Mouse (Mus musculus) urinary bladder, postnatal 10 days (tissue): ENCODE results near the gene Gm28374.
"Not testable (repeated sequence)": the region's sequence is repeated elsewhere in the genome, so short reads cannot be mapped to it uniquely, and the experiment has no call there.

Source experiments
- DNase-seq: peaks from one replicate; pipeline ENCODE4 v3.0.0; 2022; ENCODE audit warnings: low spot score

Gm28374 gene

GRCm38 (mm10) chr19:6056696-6057095, 25.4 kb downstream of the Gm28374 start:
- no peak for DNase-seq

GRCm38 (mm10) chr19:6054296-6054695, 27.8 kb downstream of the Gm28374 start:
- DNase-seq: no peak

- DNase-seq: no peak
Observed at GRCm38 (mm10) chr19:6052516-6052915, 29.5 kb downstream of the Gm28374 start.

- no peak for DNase-seq
Observed at GRCm38 (mm10) chr19:6048681-6049410, 33.2 kb downstream of the Gm28374 start.

- no peak for DNase-seq
Observed at GRCm38 (mm10) chr19:6047899-6048166, 34.2 kb downstream of the Gm28374 start.

GRCm38 (mm10) chr19:6047154-6047898, 34.7 kb downstream of the Gm28374 start:
- no peak for DNase-seq

GRCm38 (mm10) chr19:6046294-6047153, 35.5 kb downstream of the Gm28374 start, which contains the start of gene Syvn1:
Gene Syvn1, plus strand, starts transcription at chr19:6046576.
- peak; percentile 70 for DNase-seq

- DNase-seq: no peak
Observed at GRCm38 (mm10) chr19:6045366-6046293, 36.4 kb downstream of the Gm28374 start.

- not testable (repeated sequence) for DNase-seq
Observed at GRCm38 (mm10) chr19:6044102-6044501, 38.0 kb downstream of the Gm28374 start.

GRCm38 (mm10) chr19:6042293-6042692, 39.8 kb downstream of the Gm28374 start:
- no peak for DNase-seq

- DNase-seq: no peak
Observed at GRCm38 (mm10) chr19:6040002-6040401, 42.1 kb downstream of the Gm28374 start.

- no peak for DNase-seq
Observed at GRCm38 (mm10) chr19:6038326-6038725, 43.7 kb downstream of the Gm28374 start.

GRCm38 (mm10) chr19:6037695-6038094, 44.4 kb downstream of the Gm28374 start:
- no peak for DNase-seq

GRCm38 (mm10) chr19:6035966-6036585, 46.0 kb downstream of the Gm28374 start:
- DNase-seq: no peak

GRCm38 (mm10) chr19:6030520-6031280, 51.4 kb downstream of the Gm28374 start:
- no peak for DNase-seq

- DNase-seq: no peak
Observed at GRCm38 (mm10) chr19:6029426-6029825, 52.6 kb downstream of the Gm28374 start.

- DNase-seq: no peak
Observed at GRCm38 (mm10) chr19:6028991-6029390, 53.1 kb downstream of the Gm28374 start.
